Mouse (Mus musculus) ovary, postnatal 36 days (tissue): Measurements from ENCODE around the gene AI837181.
"Not testable (repeated sequence)": the region's sequence is repeated elsewhere in the genome, so short reads cannot be mapped to it uniquely, and the experiment has no call there.

Experiments
- DNase-seq: peaks from one replicate; pipeline ENCODE4 v3.0.0; 2022; ENCODE audit warnings: low spot score, mixed read lengths

The AI837181 gene

GRCm38 (mm10) chr19:5424782-5425741, at the start of gene AI837181, which contains the start of gene Drap1:
AI837181 (plus strand) TSS chr19:5425144.
Drap1 (minus strand) TSS chr19:5424979.
- DNase-seq = peak; percentile 96

GRCm38 (mm10) chr19:5377446-5377845, 47.5 kb upstream of the AI837181 start:
- DNase-seq = no peak

- no peak for DNase-seq
These were observed 41.6 kb upstream of the AI837181 start for GRCm38 (mm10) chr19:5383326-5383725.

GRCm38 (mm10) chr19:5384715-5385114, 40.2 kb upstream of the AI837181 start:
- DNase-seq = peak; percentile 51

- no peak for DNase-seq
These were observed 36.9 kb upstream of the AI837181 start for GRCm38 (mm10) chr19:5388011-5388441.

- peak; percentile 94 for DNase-seq
These were observed 36.2 kb upstream of the AI837181 start, which contains the start of gene Sart1 for GRCm38 (mm10) chr19:5388588-5389242. Sart1 (minus strand) TSS chr19:5388703.

- DNase-seq = no peak
These were observed 35.3 kb upstream of the AI837181 start for GRCm38 (mm10) chr19:5389647-5390046.

- DNase-seq = no peak
These were observed 34.5 kb upstream of the AI837181 start for GRCm38 (mm10) chr19:5390416-5390815.

GRCm38 (mm10) chr19:5392892-5393291, 32.1 kb upstream of the AI837181 start:
- DNase-seq = peak; percentile 72

GRCm38 (mm10) chr19:5394168-5394567, 30.8 kb upstream of the AI837181 start:
- DNase-seq = no peak

- no peak for DNase-seq
These were observed 29.6 kb upstream of the AI837181 start for GRCm38 (mm10) chr19:5395371-5395770.

- DNase-seq = not testable (repeated sequence)
These were observed 23.9 kb upstream of the AI837181 start for GRCm38 (mm10) chr19:5401073-5401472.

- no peak for DNase-seq
These were observed 22.7 kb upstream of the AI837181 start, which contains the start of gene Tsga10ip for GRCm38 (mm10) chr19:5402293-5402692. Tsga10ip (minus strand) TSS chr19:5402526.

GRCm38 (mm10) chr19:5405924-5406323, 19.0 kb upstream of the AI837181 start:
- DNase-seq = no peak

- not testable (repeated sequence) for DNase-seq
These were observed 18.3 kb upstream of the AI837181 start for GRCm38 (mm10) chr19:5406531-5407126.

GRCm38 (mm10) chr19:5407133-5407532, 17.8 kb upstream of the AI837181 start:
- no peak for DNase-seq

GRCm38 (mm10) chr19:5408057-5409001, 16.6 kb upstream of the AI837181 start:
- DNase-seq = no peak

GRCm38 (mm10) chr19:5409068-5409467, 15.9 kb upstream of the AI837181 start:
- DNase-seq = no peak

GRCm38 (mm10) chr19:5410641-5411040, 14.3 kb upstream of the AI837181 start:
- no peak for DNase-seq

GRCm38 (mm10) chr19:5411961-5412360, 13.0 kb upstream of the AI837181 start:
- no peak for DNase-seq

- no peak for DNase-seq
These were observed 11.1 kb upstream of the AI837181 start for GRCm38 (mm10) chr19:5413840-5414239.
